Mouse (Mus musculus) midbrain, embryonic 16.5 days (tissue): Measurements from ENCODE around the gene Spata2l. TPM values are rescaled to one million over a fixed set of nuclear protein-coding genes. Genes with fewer than 3 reads are reported as not detected.

Experiments
- ATAC-seq: fragments of 200-750 bp; cut with Nextera tagmentation; 2 replicates; pipeline ENCODE4 v1.8.0; 2017; ENCODE audit warnings: moderate TSS enrichment
- H3K27ac ChIP-seq: fragments of 300-500 bp; sonication (generic); 2 replicates; pipeline ENCODE4 v1.5.1; 2014; ENCODE audit warnings: mild to moderate bottlenecking, low read length, mixed read lengths
- H3K27me3 ChIP-seq: fragments of 300-500 bp; sonication (generic); 2 replicates; pipeline ENCODE4 v1.6.1; 2014; ENCODE audit warnings: low read depth, low read length, mixed read lengths; ENCODE audit not compliant: control insufficient read depth, insufficient read depth
- H3K36me3 ChIP-seq: fragments of 300-500 bp; sonication (generic); 2 replicates; pipeline ENCODE4 v1.6.1; 2014; ENCODE audit warnings: mild to moderate bottlenecking, low read length, moderate library complexity, mixed read lengths; ENCODE audit not compliant: control insufficient read depth, insufficient read depth
- H3K4me1 ChIP-seq: fragments of 300-500 bp; sonication (generic); 2 replicates; pipeline ENCODE4 v1.6.1; 2014; ENCODE audit warnings: mild to moderate bottlenecking, low read length, mixed read lengths; ENCODE audit not compliant: control insufficient read depth, insufficient read depth
- H3K4me2 ChIP-seq: fragments of 300-500 bp; sonication (generic); 2 replicates; pipeline ENCODE4 v1.6.1; 2014; ENCODE audit warnings: mild to moderate bottlenecking, low read length, mixed read lengths
- H3K4me3 ChIP-seq: fragments of 300-500 bp; sonication (generic); 2 replicates; pipeline ENCODE4 v1.5.1; 2014; ENCODE audit warnings: low read depth, mild to moderate bottlenecking, low read length, moderate library complexity, mixed read lengths
- H3K9ac ChIP-seq: fragments of 300-500 bp; sonication (generic); 2 replicates; pipeline ENCODE4 v1.6.1; 2014; ENCODE audit warnings: low read depth, low read length, mixed read lengths
- H3K9me3 ChIP-seq: fragments of 300-500 bp; sonication (generic); replicated peaks from 2 replicates; pipeline ENCODE4 v1.6.1; 2014; ENCODE audit warnings: mild to moderate bottlenecking, low read length, mixed read lengths; ENCODE audit not compliant: control insufficient read depth, poor library complexity, severe bottlenecking
- WGBS: fragments of 180-500 bp; shearing (Covaris S2); extraction: QIAGEN DNeasy Blood & Tissue Kit; methylation state at CpG from one replicate; pipeline ENCODE4 v1.1.7; 2014; 5-methylcytosine and 5-hydroxymethylcytosine counted together
- polyA plus RNA-seq: library from polyadenylated mRNA; unstranded; fragments of >200 nt; fragmentation: Nextera tagmentation; extraction: Ambion mirVana; gene quantifications from 2 replicates; pipeline ENCODE4 v1.2.1, GENCODE M21; 2015

Gene Spata2l
- polyA plus RNA-seq, 1 experiment from 2014 or later = 12.1 TPM

DNA sequence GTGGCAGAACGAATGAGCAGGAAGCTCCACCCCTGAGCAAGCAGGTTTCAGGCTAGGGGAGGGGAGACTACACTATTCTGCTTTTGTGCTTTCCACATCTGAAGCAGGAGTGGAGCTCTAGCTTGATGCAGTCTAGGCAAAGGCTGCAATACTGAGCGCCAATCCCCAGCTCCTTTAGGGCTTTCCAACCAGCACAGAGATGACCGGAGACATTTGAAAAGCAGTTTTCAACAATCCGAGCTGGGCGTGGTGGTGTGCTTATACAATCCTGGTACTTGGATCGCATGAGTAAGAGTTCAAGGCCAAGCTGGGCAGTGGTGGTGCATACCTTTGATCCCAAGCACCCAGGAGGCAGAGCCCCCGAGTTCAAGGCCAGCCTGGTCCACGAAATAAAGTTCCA lies 44.1 kb downstream of the Spata2l start:
- Histone ChIP-seq H3K4me3 (no peak overlapping the region), H3K4me1 (no peaks in the 10 kb centered on the region), H3K27ac (no peak overlapping the region), H3K9me3 (no peaks in the 10 kb centered on the region), H3K36me3 (no peaks in the 10 kb centered on the region), H3K27me3 (no peaks in the 10 kb centered on the region), H3K9ac (no peak overlapping the region), H3K4me2 (no peak overlapping the region)
- 63% methylated on average over 8 of the region's 8 CpGs for WGBS
- no peak for ATAC-seq

DNA sequence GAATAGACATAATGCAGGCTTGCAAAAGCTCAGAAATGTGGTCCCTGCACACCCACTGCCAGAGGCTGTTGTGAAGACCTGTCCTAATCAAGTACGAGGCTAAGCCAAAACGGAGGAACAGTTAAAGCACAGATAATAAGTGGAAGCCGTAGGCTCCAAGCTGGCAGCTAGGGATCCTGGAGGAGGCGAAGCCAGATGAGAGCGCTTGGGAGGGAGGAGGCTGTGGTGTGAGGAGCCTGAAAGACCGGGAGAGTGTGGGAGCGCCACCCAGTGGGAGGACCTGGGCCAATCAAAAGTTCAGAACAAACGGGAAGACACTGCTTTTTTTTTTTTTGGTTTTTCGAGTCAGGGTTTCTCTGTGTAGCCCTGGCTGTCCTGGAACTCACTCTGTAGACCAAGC lies 45.4 kb downstream of the Spata2l start:
- Histone ChIP-seq H3K4me3 (no peak overlapping the region), H3K27me3 (no peaks in the 10 kb centered on the region), H3K27ac (no peak overlapping the region), H3K9ac (no peak overlapping the region), H3K4me1 (no peaks in the 10 kb centered on the region), H3K9me3 (no peaks in the 10 kb centered on the region), H3K4me2 (no peak overlapping the region), H3K36me3 (no peaks in the 10 kb centered on the region)
- 0 out of 2 replicates have a peak, but pooled peaks have one; percentile 51 for ATAC-seq
- WGBS = 1% methylated on average over 9 of the region's 9 CpGs

DNA sequence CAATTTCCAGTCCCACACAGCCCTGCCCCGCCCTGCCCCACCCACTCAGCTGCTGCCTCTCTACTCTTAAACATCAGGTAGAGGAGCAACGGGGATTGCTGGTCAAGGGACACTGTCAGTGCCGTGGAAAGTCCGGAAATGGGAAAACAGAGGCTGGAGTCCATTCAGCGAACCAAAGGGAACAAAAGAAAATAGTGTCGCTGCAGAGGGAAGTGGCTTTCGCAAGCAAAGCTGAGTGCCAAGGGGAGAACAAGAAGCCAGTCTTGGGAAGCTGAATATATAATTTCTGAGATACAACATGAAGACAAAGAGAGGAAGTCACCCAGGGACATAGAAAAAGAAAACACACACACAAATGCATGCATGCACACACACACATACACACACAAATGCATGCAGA lies 47.2 kb downstream of the Spata2l start:
- ATAC-seq = no peak
- Histone ChIP-seq H3K27ac (no peak overlapping the region), H3K9ac (no peak overlapping the region), H3K9me3 (no peaks in the 10 kb centered on the region), H3K4me2 (no peak overlapping the region), H3K4me3 (no peak overlapping the region), H3K4me1 (no peaks in the 10 kb centered on the region), H3K27me3 (no peaks in the 10 kb centered on the region), H3K36me3 (no peaks in the 10 kb centered on the region)
- WGBS = 72% methylated on average over 7 of the region's 7 CpGs

DNA sequence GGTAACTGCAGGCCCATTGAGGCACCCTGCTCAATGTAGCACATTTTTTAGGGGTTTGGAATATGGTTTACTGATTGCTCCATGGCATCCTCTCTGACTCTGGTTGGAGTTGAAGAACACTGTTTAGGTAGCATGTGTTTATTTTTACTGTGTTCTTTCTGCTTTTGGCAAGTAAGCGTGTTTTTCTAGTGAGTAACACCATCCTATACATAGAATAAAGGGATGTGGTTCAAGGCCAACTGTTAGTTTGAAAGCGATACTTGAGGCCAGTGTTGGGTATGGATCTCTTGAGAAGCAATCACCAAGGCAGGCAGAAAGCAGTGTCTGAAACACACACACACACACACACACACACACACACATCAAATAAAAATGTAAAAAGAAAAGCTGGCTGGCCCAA lies 48.0 kb downstream of the Spata2l start:
- Histone ChIP-seq H3K4me3 (no peak overlapping the region), H3K4me1 (no peaks in the 10 kb centered on the region)
- 79% methylated on average over 2 of the region's 2 CpGs for WGBS

DNA sequence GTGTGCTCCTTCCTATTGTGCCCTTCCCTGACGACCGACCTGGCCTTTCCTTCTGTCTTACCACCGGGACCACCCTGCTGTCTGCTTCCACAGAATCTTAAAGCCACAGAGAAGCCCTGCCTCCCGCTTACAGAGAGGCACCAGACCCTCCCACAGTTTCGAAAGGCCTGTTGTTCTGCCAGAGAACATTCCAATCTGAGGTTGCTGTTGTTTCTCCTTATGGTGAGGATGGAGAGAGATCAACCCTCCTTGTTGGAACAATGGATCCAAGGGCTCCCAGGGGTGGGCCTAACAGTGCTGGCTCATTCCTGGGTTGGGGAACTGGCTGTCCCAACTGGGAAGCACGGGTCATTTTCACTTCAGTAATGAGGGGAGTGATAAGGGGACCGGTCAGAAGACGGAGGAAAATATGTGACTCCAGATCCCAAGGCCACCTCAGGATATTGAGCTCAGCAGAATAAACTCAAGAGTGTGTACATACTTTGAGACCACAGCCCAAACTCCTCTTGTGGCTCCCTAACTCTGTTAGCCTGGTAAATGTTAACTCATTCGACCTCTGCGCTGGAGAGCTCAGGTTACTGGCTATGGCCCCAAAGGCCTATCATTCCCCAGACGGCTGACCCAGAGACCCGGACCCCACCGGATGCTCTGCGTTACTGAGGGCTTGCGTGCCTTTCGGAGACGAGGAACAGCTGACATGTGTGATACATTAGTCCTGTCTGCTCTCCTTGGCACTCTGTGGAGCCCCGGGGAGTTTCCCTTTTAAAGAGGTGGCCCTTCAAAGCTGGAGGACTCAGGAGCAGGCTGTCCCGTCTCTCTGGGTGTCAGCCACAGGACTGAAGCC lies 50.2 kb downstream of the Spata2l start, which contains the start of gene Dpep1:
Gene Dpep1, plus strand, starts transcription at position 677 of the 844 bp plus-strand sequence.
- H3K4me1 ChIP-seq = no peaks in the 10 kb centered on the region
- H3K4me2 ChIP-seq = no peak within 1 kb of the TSS
- H3K27ac ChIP-seq = no peak within 1 kb of the TSS
- ATAC-seq = no peak
- no peak within 1 kb of the TSS for H3K4me3 ChIP-seq
- no peaks in the 10 kb centered on the region for H3K9me3 ChIP-seq
- H3K27me3 ChIP-seq = no peaks in the 10 kb centered on the region
- 54% methylated on average over 19 of the region's 19 CpGs for WGBS
- H3K36me3 ChIP-seq = no peaks in the 10 kb centered on the region
- no peak within 1 kb of the TSS for H3K9ac ChIP-seq

More for the DNA sequence above, 48.0 kb downstream of the Spata2l start:
- no peak for ATAC-seq
- H3K36me3 ChIP-seq = no peaks in the 10 kb centered on the region
- no peaks in the 10 kb centered on the region for H3K9me3 ChIP-seq
- H3K4me2 ChIP-seq = no peak overlapping the region
- no peak overlapping the region for H3K9ac ChIP-seq
- no peak overlapping the region for H3K27ac ChIP-seq
- no peaks in the 10 kb centered on the region for H3K27me3 ChIP-seq

DNA sequence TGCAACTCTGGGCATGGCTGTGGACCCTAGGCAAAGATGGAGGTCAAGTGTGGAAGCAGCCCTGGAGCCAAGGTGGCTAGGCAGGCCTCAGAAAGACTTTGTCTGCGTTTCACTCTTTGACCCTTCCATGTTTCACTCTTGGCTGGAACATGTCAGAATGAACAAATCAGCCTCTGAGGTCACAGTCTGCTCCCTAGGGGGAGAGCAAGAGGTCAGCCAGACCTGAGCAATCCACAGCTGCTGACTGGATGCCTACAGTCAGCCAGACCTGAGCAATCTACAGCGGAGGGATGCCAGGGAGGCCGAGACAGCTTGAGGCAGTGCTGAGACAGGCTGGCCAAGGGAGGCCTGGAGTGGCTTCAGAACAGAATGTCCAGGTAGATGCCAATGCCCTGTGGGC lies 54.6 kb downstream of the Spata2l start:
- WGBS = 82% methylated on average over 3 of the region's 3 CpGs

More for the DNA sequence above, 54.6 kb downstream of the Spata2l start:
- no peaks in the 10 kb centered on the region for H3K4me1 ChIP-seq
- peaks cover 3% of the 10 kb centered on the region; the same call in 1 of the 2 replicates for H3K9me3 ChIP-seq
- ATAC-seq = no peak
- H3K27me3 ChIP-seq = no peaks in the 10 kb centered on the region
- H3K36me3 ChIP-seq = no peaks in the 10 kb centered on the region
- H3K4me3 ChIP-seq = no peak overlapping the region
- no peak overlapping the region for H3K27ac ChIP-seq
- H3K4me2 ChIP-seq = no peak overlapping the region
- no peak overlapping the region for H3K9ac ChIP-seq

Other genes with a start within 250 kb of the Spata2l start
- gene Ankrd11, start 194.0 kb downstream of the Spata2l start, polyA plus RNA-seq = 23.2 and 25.8 TPM in 2 replicates
- gene Spg7, start 173.3 kb downstream of the Spata2l start, polyA plus RNA-seq = 47.4 and 48.2 TPM in 2 replicates
- 639 and 669 TPM in 2 replicates for gene Rpl13, start 133.9 kb downstream of the Spata2l start, polyA plus RNA-seq
- 10.1 and 17.1 TPM in 2 replicates for gene Cpne7, start 118.9 kb downstream of the Spata2l start, polyA plus RNA-seq
- gene Sult5a1, start 77.9 kb downstream of the Spata2l start, polyA plus RNA-seq = 0.40 and 0.42 TPM in 2 replicates
- 0.14 and 0.40 TPM in 2 replicates for gene Dpep1, start 50.0 kb downstream of the Spata2l start, polyA plus RNA-seq
- 231 and 232 TPM in 2 replicates for gene Chmp1a, start 23.5 kb downstream of the Spata2l start, polyA plus RNA-seq
- gene Spata33, start 23.4 kb downstream of the Spata2l start, polyA plus RNA-seq = 7.0 and 8.5 TPM in 2 replicates
- 53.8 and 54.4 TPM in 2 replicates for gene Cdk10, start 11.4 kb downstream of the Spata2l start, polyA plus RNA-seq
- gene Zfp276, start 18.0 kb upstream of the Spata2l start, polyA plus RNA-seq = 24.3 and 24.4 TPM in 2 replicates
- gene Vps9d1, start 18.1 kb upstream of the Spata2l start, polyA plus RNA-seq = 63.8 and 69.0 TPM in 2 replicates
- gene Fanca, start 82.3 kb upstream of the Spata2l start, polyA plus RNA-seq = 5.0 and 5.4 TPM in 2 replicates
- 39.1 and 42.3 TPM in 2 replicates for gene Spire2, start 96.5 kb upstream of the Spata2l start, polyA plus RNA-seq
- gene Tcf25, start 137.5 kb upstream of the Spata2l start, polyA plus RNA-seq = 338 and 394 TPM in 2 replicates
- 0.08 and 0.11 TPM in 2 replicates for gene Mc1r, start 170.9 kb upstream of the Spata2l start, polyA plus RNA-seq
- 2,090 and 2,148 TPM in 2 replicates for gene Tubb3, start 175.2 kb upstream of the Spata2l start, polyA plus RNA-seq
- 45.4 and 49.5 TPM in 2 replicates for gene Def8, start 187.3 kb upstream of the Spata2l start, polyA plus RNA-seq
- 55.3 and 58.6 TPM in 2 replicates for gene Afg3l1, start 241.7 kb upstream of the Spata2l start, polyA plus RNA-seq